Mouse (Mus musculus) liver, embryonic 12.5 days (tissue): ENCODE data around the gene Cdiptos. TPM values are rescaled to one million over a fixed set of nuclear protein-coding genes. Genes with fewer than 3 reads are reported as not detected.

Experiments used
- ATAC-seq: fragments of 200-750 bp; cut with Nextera tagmentation; 2 replicates; pipeline ENCODE4 v1.8.0; 2017; ENCODE audit warnings: moderate number of reproducible peaks, mild to moderate bottlenecking, moderate library complexity
- H3K27ac ChIP-seq: fragments of 300-500 bp; sonication (generic); 2 replicates; pipeline ENCODE4 v1.5.1; 2016; ENCODE audit warnings: mild to moderate bottlenecking
- H3K27me3 ChIP-seq: fragments of 300-500 bp; sonication (generic); replicated peaks from 2 replicates; pipeline ENCODE4 v1.6.1; 2016; ENCODE audit warnings: mild to moderate bottlenecking, moderate library complexity
- H3K36me3 ChIP-seq: fragments of 300-500 bp; sonication (generic); 2 replicates; pipeline ENCODE4 v1.6.1; 2016; ENCODE audit warnings: mild to moderate bottlenecking, moderate library complexity
- H3K4me1 ChIP-seq: fragments of 300-500 bp; sonication (generic); 2 replicates; pipeline ENCODE4 v1.6.1; 2016
- H3K4me2 ChIP-seq: fragments of 300-500 bp; sonication (generic); 2 replicates; pipeline ENCODE4 v1.6.1; 2016; ENCODE audit warnings: mild to moderate bottlenecking, moderate library complexity
- H3K4me3 ChIP-seq: fragments of 300-500 bp; sonication (generic); 2 replicates; pipeline ENCODE4 v1.5.1; 2016; ENCODE audit warnings: mild to moderate bottlenecking, moderate library complexity
- H3K9ac ChIP-seq: fragments of 300-500 bp; sonication (generic); 2 replicates; pipeline ENCODE4 v1.6.1; 2016; ENCODE audit warnings: mild to moderate bottlenecking, moderate library complexity
- H3K9me3 ChIP-seq: fragments of 300-500 bp; sonication (generic); replicated peaks from 2 replicates; pipeline ENCODE4 v1.6.1; 2016; ENCODE audit warnings: mild to moderate bottlenecking, moderate library complexity
- WGBS: fragments of 180-500 bp; shearing (Covaris S2); methylation state at CpG from one replicate; pipeline ENCODE4 v1.1.7; 2016; ENCODE audit not compliant: insufficient replicate concordance; 5-methylcytosine and 5-hydroxymethylcytosine counted together
- polyA plus RNA-seq: library from polyadenylated mRNA; unstranded; fragments of >200 nt; fragmentation: Nextera tagmentation; extraction: Ambion mirVana; gene quantifications from 2 replicates; pipeline ENCODE4 v1.2.1, GENCODE M21; 2016

The Cdiptos gene
- polyA plus RNA-seq, 1 experiment from 2014 or later: 0.44 TPM

- peaks cover 12% of the 10 kb centered on the region; the same call in 1 of the 2 replicates for H3K4me1 ChIP-seq
- peaks cover 41% of the 10 kb centered on the region for H3K36me3 ChIP-seq
- no peak overlapping the region for H3K27ac ChIP-seq
- no peak for ATAC-seq
- no peak overlapping the region for H3K4me2 ChIP-seq
- H3K27me3 ChIP-seq: no peaks in the 10 kb centered on the region
- H3K4me3 ChIP-seq: no peak overlapping the region
- no peaks in the 10 kb centered on the region for H3K9me3 ChIP-seq
- no peak overlapping the region for H3K9ac ChIP-seq
- 73% methylated on average over 5 of the region's 5 CpGs for WGBS
These were observed 34.1 kb downstream of the Cdiptos start for GRCm38 (mm10) chr7:126941801-126942200.

- no peak for ATAC-seq
- 62% methylated on average over 6 of the region's 6 CpGs for whole genome bisulfite sequencing
These were observed 34.7 kb downstream of the Cdiptos start for GRCm38 (mm10) chr7:126941171-126941570.

GRCm38 (mm10) chr7:126932652-126933051, 43.2 kb downstream of the Cdiptos start:
- Histone ChIP-seq H3K9ac (no peak overlapping the region), H3K27ac (no peak overlapping the region), H3K27me3 (no peaks in the 10 kb centered on the region), H3K4me3 (no peak overlapping the region), H3K9me3 (no peaks in the 10 kb centered on the region), H3K4me1 (peaks cover 21% of the 10 kb centered on the region), H3K4me2 (no peak overlapping the region), H3K36me3 (peaks cover 62% of the 10 kb centered on the region)
- no peak for ATAC-seq
- 61% methylated on average over 2 of the region's 2 CpGs for WGBS

More at GRCm38 (mm10) chr7:126941171-126941570, 34.7 kb downstream of the Cdiptos start:
- Histone ChIP-seq H3K4me1 (peaks cover 12% of the 10 kb centered on the region; the same call in 1 of the 2 replicates), H3K9me3 (no peaks in the 10 kb centered on the region), H3K27me3 (no peaks in the 10 kb centered on the region), H3K4me2 (no peak overlapping the region), H3K4me3 (no peak overlapping the region), H3K36me3 (peaks cover 47% of the 10 kb centered on the region), H3K9ac (no peak overlapping the region), H3K27ac (no peak overlapping the region)

GRCm38 (mm10) chr7:126929046-126929445, 46.9 kb downstream of the Cdiptos start:
- Histone ChIP-seq H3K27me3 (no peaks in the 10 kb centered on the region), H3K4me2 (peak overlapping the region; percentile 100), H3K9me3 (no peaks in the 10 kb centered on the region), H3K27ac (peak overlapping the region; percentile 83), H3K4me3 (peak overlapping the region; percentile 90), H3K9ac (peak overlapping the region; percentile 95), H3K4me1 (peaks cover 51% of the 10 kb centered on the region), H3K36me3 (peaks cover 34% of the 10 kb centered on the region)
- 0% methylated on average over 27 of the region's 27 CpGs for WGBS
- ATAC-seq: peak; percentile 51

GRCm38 (mm10) chr7:126928384-126929037, 47.4 kb downstream of the Cdiptos start, which contains the start of gene Kctd13:
Kctd13 (plus strand) TSS chr7:126928879.
- Histone ChIP-seq H3K27me3 (no peaks in the 10 kb centered on the region), H3K27ac (peak within 1 kb of the TSS; percentile 83), H3K4me1 (peaks cover 57% of the 10 kb centered on the region), H3K9me3 (no peaks in the 10 kb centered on the region), H3K4me2 (peak within 1 kb of the TSS; percentile 100), H3K9ac (peak within 1 kb of the TSS; percentile 95), H3K4me3 (peak within 1 kb of the TSS; percentile 90), H3K36me3 (peaks cover 29% of the 10 kb centered on the region)
- 2% methylated on average over 56 of the region's 56 CpGs for WGBS
- peak; percentile 97 for ATAC-seq

DNA sequence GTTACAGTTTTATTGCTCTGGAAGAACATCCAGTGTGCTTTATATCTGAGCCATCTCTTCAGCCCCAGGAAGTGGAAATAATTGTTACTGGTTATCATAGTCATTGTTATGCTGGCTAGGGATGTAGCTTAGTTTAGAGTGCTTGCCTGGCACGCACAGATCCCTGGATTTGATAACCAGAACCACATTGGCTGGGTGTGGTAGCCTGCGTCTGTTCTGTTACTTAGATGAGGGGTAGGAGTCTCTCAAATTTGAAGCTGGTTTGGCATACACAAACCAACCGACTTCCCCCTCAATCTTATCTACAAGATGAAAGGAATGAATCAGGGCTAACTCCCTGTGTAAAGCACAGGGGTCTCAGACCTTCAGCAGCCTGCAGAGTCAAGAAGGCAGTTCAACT, 49.6 kb downstream of the Cdiptos start:
- Histone ChIP-seq H3K27ac (no peak overlapping the region), H3K4me3 (no peak overlapping the region), H3K36me3 (peaks cover 10% of the 10 kb centered on the region), H3K4me2 (no peak overlapping the region), H3K9me3 (no peaks in the 10 kb centered on the region), H3K4me1 (peaks cover 62% of the 10 kb centered on the region), H3K27me3 (no peaks in the 10 kb centered on the region), H3K9ac (no peak overlapping the region)
- ATAC-seq: 0 out of 2 replicates have a peak, but pooled peaks have one; percentile 38
- 12% methylated on average over 3 of the region's 3 CpGs for WGBS

GRCm38 (mm10) chr7:126923999-126924398, 51.9 kb downstream of the Cdiptos start:
- peaks cover 49% of the 10 kb centered on the region for H3K4me1 ChIP-seq
- H3K27me3 ChIP-seq: no peaks in the 10 kb centered on the region
- H3K9me3 ChIP-seq: no peaks in the 10 kb centered on the region
- whole genome bisulfite sequencing: 48% methylated on average over 5 of the region's 5 CpGs
- H3K4me3 ChIP-seq: no peak overlapping the region
- ATAC-seq: no peak
- H3K4me2 ChIP-seq: no peak overlapping the region
- no peaks in the 10 kb centered on the region for H3K36me3 ChIP-seq
- H3K27ac ChIP-seq: peak overlapping the region; percentile 43
- H3K9ac ChIP-seq: no peak overlapping the region

DNA sequence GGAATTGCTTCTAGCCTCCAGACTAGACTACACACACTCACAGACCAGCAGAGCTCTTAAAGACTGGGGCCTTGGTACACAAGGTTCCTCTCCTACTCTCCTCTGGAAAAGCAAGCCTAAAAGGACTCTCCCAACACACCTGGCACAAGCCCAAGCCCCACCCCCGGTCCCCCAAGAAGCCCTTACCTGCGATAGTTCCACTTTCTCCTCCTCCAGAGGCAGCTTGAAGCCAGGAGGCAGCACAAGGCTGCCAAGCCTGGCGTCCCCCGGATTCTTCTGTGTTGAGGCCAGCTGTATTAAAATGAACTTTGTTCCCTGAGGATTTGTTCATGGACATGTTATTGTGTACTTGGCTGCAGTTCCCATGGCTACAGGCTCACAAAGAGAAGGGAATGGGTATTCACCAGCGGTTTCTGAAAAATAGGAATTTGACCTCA, 53.3 kb downstream of the Cdiptos start, which contains the start of gene Tmem219:
Tmem219 (minus strand) TSS at position 294 of the 437 bp plus-strand sequence.
- WGBS: 64% methylated on average over 5 of the region's 5 CpGs
- H3K9me3 ChIP-seq: no peaks in the 10 kb centered on the region
- H3K9ac ChIP-seq: no peak within 1 kb of the TSS
- H3K27ac ChIP-seq: peak within 1 kb of the TSS; percentile 43; the same call in 1 of the 2 replicates
- peaks cover 41% of the 10 kb centered on the region for H3K4me1 ChIP-seq
- H3K4me2 ChIP-seq: peak within 1 kb of the TSS; percentile 3; the same call in 1 of the 2 replicates
- ATAC-seq: no peak
- no peaks in the 10 kb centered on the region for H3K27me3 ChIP-seq
- H3K4me3 ChIP-seq: no peak within 1 kb of the TSS
- no peaks in the 10 kb centered on the region for H3K36me3 ChIP-seq

Other genes with a start within 250 kb of the Cdiptos start
- gene Mapk3, start 216.5 kb downstream of the Cdiptos start, polyA plus RNA-seq: 23.7 and 25.0 TPM in 2 replicates
- gene Gdpd3, start 209.8 kb downstream of the Cdiptos start, polyA plus RNA-seq: 0.54 and 0.78 TPM in 2 replicates
- 77.2 and 78.5 TPM in 2 replicates for gene Ypel3, start 199.1 kb downstream of the Cdiptos start, polyA plus RNA-seq
- gene Tbx6, start 194.6 kb downstream of the Cdiptos start, polyA plus RNA-seq: 0.33 and 0.50 TPM in 2 replicates
- 191 and 205 TPM in 2 replicates for gene Ppp4c, start 183.6 kb downstream of the Cdiptos start, polyA plus RNA-seq
- gene Fam57b, start 178.4 kb downstream of the Cdiptos start, polyA plus RNA-seq: not detected in 2 replicates
- gene 4930451I11Rik, start 144.5 kb downstream of the Cdiptos start, polyA plus RNA-seq: not detected in 2 replicates
- 0.15 and 0.24 TPM in 2 replicates for gene Doc2a, start 128.7 kb downstream of the Cdiptos start, polyA plus RNA-seq
- 20.3 and 22.0 TPM in 2 replicates for gene Hirip3, start 114.1 kb downstream of the Cdiptos start, polyA plus RNA-seq
- gene Ino80e, start 113.7 kb downstream of the Cdiptos start, polyA plus RNA-seq: 70.5 and 73.0 TPM in 2 replicates
- 20.1 and 20.6 TPM in 2 replicates for gene Taok2, start 91.4 kb downstream of the Cdiptos start, polyA plus RNA-seq
- gene Tmem219, start 53.2 kb downstream of the Cdiptos start, polyA plus RNA-seq: 16.7 and 16.9 TPM in 2 replicates
- gene Kctd13, start 47.2 kb downstream of the Cdiptos start, polyA plus RNA-seq: 10.3 and 10.7 TPM in 2 replicates
- not detected in 2 replicates for gene Asphd1, start 26.5 kb downstream of the Cdiptos start, polyA plus RNA-seq
- 0.06 and 0.39 TPM in 2 replicates for gene Sez6l2, start 25.5 kb downstream of the Cdiptos start, polyA plus RNA-seq
- gene Cdipt, start 184 bp downstream of the Cdiptos start, polyA plus RNA-seq: 59.2 and 63.2 TPM in 2 replicates
- gene Mvp, start 38.5 kb upstream of the Cdiptos start, polyA plus RNA-seq: 8.3 and 8.9 TPM in 2 replicates
- gene Pagr1b, start 40.4 kb upstream of the Cdiptos start, polyA plus RNA-seq: 0.57 TPM in 1 of 2 replicates, not detected in the other
- 60.5 and 65.1 TPM in 2 replicates for gene Pagr1a, start 41.3 kb upstream of the Cdiptos start, polyA plus RNA-seq
- gene Gm42742, start 45.0 kb upstream of the Cdiptos start, polyA plus RNA-seq: 4.1 and 8.9 TPM in 2 replicates
- gene Prrt2, start 45.1 kb upstream of the Cdiptos start, polyA plus RNA-seq: 0.88 and 2.1 TPM in 2 replicates
- gene Maz, start 50.9 kb upstream of the Cdiptos start, polyA plus RNA-seq: 104 and 107 TPM in 2 replicates
- gene Kif22, start 66.4 kb upstream of the Cdiptos start, polyA plus RNA-seq: 126 and 132 TPM in 2 replicates
- not detected in 2 replicates for gene Zg16, start 111.2 kb upstream of the Cdiptos start, polyA plus RNA-seq
- 8.3 and 8.5 TPM in 2 replicates for gene AI467606, start 115.3 kb upstream of the Cdiptos start, polyA plus RNA-seq
- 36.5 and 40.3 TPM in 2 replicates for gene Qprt, start 146.1 kb upstream of the Cdiptos start, polyA plus RNA-seq
- 7.3 and 7.4 TPM in 2 replicates for gene Spn, start 161.7 kb upstream of the Cdiptos start, polyA plus RNA-seq
- gene Cd2bp2, start 220.0 kb upstream of the Cdiptos start, polyA plus RNA-seq: 35.0 and 36.0 TPM in 2 replicates
- 26.7 and 30.9 TPM in 2 replicates for gene Tbc1d10b, start 232.4 kb upstream of the Cdiptos start, polyA plus RNA-seq
- gene Mylpf, start 232.8 kb upstream of the Cdiptos start, polyA plus RNA-seq: 37.6 and 41.4 TPM in 2 replicates